Mouse (Mus musculus) midbrain, embryonic 13.5 days (tissue): ENCODE measurements at regions not wholly inside any gene's neighbourhood (a gene's known extent, or its start where the extent isn't known, plus 50 kb on each side); places are given as distances from the start of the nearest gene placed in this dataset.

Source experiments
- ATAC-seq: fragments of 200-750 bp; cut with Nextera tagmentation; 2 replicates; pipeline ENCODE4 v1.8.0; 2017; ENCODE audit warnings: mild to moderate bottlenecking, moderate TSS enrichment, moderate library complexity
- H3K27ac ChIP-seq: fragments of 300-500 bp; sonication (generic); 2 replicates; pipeline ENCODE4 v1.5.1; 2015; ENCODE audit warnings: inconsistent platforms, mild to moderate bottlenecking, moderate library complexity
- H3K27me3 ChIP-seq: fragments of 300-500 bp; sonication (generic); 2 replicates; pipeline ENCODE4 v1.6.1; 2015; ENCODE audit warnings: mild to moderate bottlenecking, inconsistent platforms
- H3K36me3 ChIP-seq: fragments of 300-500 bp; sonication (generic); 2 replicates; pipeline ENCODE4 v1.6.1; 2015; ENCODE audit warnings: mild to moderate bottlenecking, inconsistent platforms
- H3K4me1 ChIP-seq: fragments of 300-500 bp; sonication (generic); replicated peaks from 2 replicates; pipeline ENCODE4 v1.6.1; 2015; ENCODE audit warnings: inconsistent platforms
- H3K4me2 ChIP-seq: fragments of 300-500 bp; sonication (generic); replicated peaks from 2 replicates; pipeline ENCODE4 v1.6.1; 2015; ENCODE audit warnings: moderate library complexity, mild to moderate bottlenecking, inconsistent platforms
- H3K4me3 ChIP-seq: fragments of 300-500 bp; sonication (generic); replicated peaks from 2 replicates; pipeline ENCODE4 v1.5.1; 2015; ENCODE audit warnings: mild to moderate bottlenecking, inconsistent platforms
- H3K9ac ChIP-seq: fragments of 300-500 bp; sonication (generic); replicated peaks from 2 replicates; pipeline ENCODE4 v1.6.1; 2015; ENCODE audit warnings: mild to moderate bottlenecking, inconsistent platforms
- H3K9me3 ChIP-seq: fragments of 300-500 bp; sonication (generic); 2 replicates; pipeline ENCODE4 v1.6.1; 2016; ENCODE audit warnings: mild to moderate bottlenecking, inconsistent platforms
- WGBS: fragments of 180-500 bp; shearing (Covaris S2); methylation state at CpG from one replicate; pipeline ENCODE4 v1.1.7; 2015; 5-methylcytosine and 5-hydroxymethylcytosine counted together

- Histone ChIP-seq H3K36me3 (no peaks in the 10 kb centered on the region), H3K4me3 (no peak overlapping the region), H3K27me3 (0 out of 2 replicates have a peak, but pooled peaks cover 7% of the 10 kb centered on the region), H3K9ac (no peak overlapping the region), H3K4me2 (no peak overlapping the region), H3K27ac (no peak overlapping the region), H3K4me1 (peaks cover 7% of the 10 kb centered on the region), H3K9me3 (no peaks in the 10 kb centered on the region)
- WGBS: 48% methylated on average over 2 of the region's 2 CpGs
- no peak for ATAC-seq
Measured at GRCm38 (mm10) chr13:102393662-102393970, 299.7 kb upstream of the Cd180 start.

GRCm38 (mm10) chr13:102394057-102394456, 299.3 kb upstream of the Cd180 start:
- H3K4me3 ChIP-seq: no peak overlapping the region
- H3K4me2 ChIP-seq: no peak overlapping the region
- no peak overlapping the region for H3K9ac ChIP-seq
- H3K4me1 ChIP-seq: peaks cover 7% of the 10 kb centered on the region
- no peaks in the 10 kb centered on the region for H3K36me3 ChIP-seq
- H3K9me3 ChIP-seq: no peaks in the 10 kb centered on the region
- H3K27ac ChIP-seq: no peak overlapping the region
- 0 out of 2 replicates have a peak, but pooled peaks cover 7% of the 10 kb centered on the region for H3K27me3 ChIP-seq
- WGBS: 94% methylated on average over 3 of the region's 3 CpGs
- ATAC-seq: no peak

GRCm38 (mm10) chr13:102397411-102397810, 295.9 kb upstream of the Cd180 start:
- Histone ChIP-seq H3K27ac (no peak overlapping the region), H3K36me3 (no peaks in the 10 kb centered on the region), H3K4me2 (no peak overlapping the region), H3K27me3 (0 out of 2 replicates have a peak, but pooled peaks cover 7% of the 10 kb centered on the region), H3K4me1 (peaks cover 7% of the 10 kb centered on the region), H3K9ac (no peak overlapping the region), H3K9me3 (no peaks in the 10 kb centered on the region), H3K4me3 (no peak overlapping the region)
- 92% methylated on average over 4 of the region's 4 CpGs for WGBS
- ATAC-seq: no peak

- Histone ChIP-seq H3K36me3 (no peaks in the 10 kb centered on the region), H3K4me2 (no peak overlapping the region), H3K4me3 (no peak overlapping the region), H3K4me1 (no peaks in the 10 kb centered on the region), H3K9me3 (no peaks in the 10 kb centered on the region), H3K9ac (no peak overlapping the region), H3K27me3 (no peaks in the 10 kb centered on the region), H3K27ac (no peak overlapping the region)
- ATAC-seq: no peak
- WGBS: 92% methylated on average over 4 of the region's 4 CpGs
Measured at GRCm38 (mm10) chr13:102411840-102412239, 281.5 kb upstream of the Cd180 start.

- no peak overlapping the region for H3K4me2 ChIP-seq
- no peak overlapping the region for H3K27ac ChIP-seq
- no peaks in the 10 kb centered on the region for H3K4me1 ChIP-seq
- H3K9me3 ChIP-seq: no peaks in the 10 kb centered on the region
- H3K36me3 ChIP-seq: no peaks in the 10 kb centered on the region
- no peaks in the 10 kb centered on the region for H3K27me3 ChIP-seq
- no peak overlapping the region for H3K9ac ChIP-seq
- WGBS: 84% methylated on average over 3 of the region's 3 CpGs
- H3K4me3 ChIP-seq: no peak overlapping the region
- ATAC-seq: no peak
Measured at GRCm38 (mm10) chr13:102434372-102434954, 258.9 kb upstream of the Cd180 start.

GRCm38 (mm10) chr13:102442676-102443075, 250.7 kb upstream of the Cd180 start:
- no peak overlapping the region for H3K27ac ChIP-seq
- H3K27me3 ChIP-seq: peaks cover 16% of the 10 kb centered on the region
- 80% methylated on average over 2 of the region's 2 CpGs for WGBS
- no peaks in the 10 kb centered on the region for H3K36me3 ChIP-seq
- no peaks in the 10 kb centered on the region for H3K9me3 ChIP-seq
- ATAC-seq: no peak
- H3K4me1 ChIP-seq: no peaks in the 10 kb centered on the region
- H3K4me3 ChIP-seq: no peak overlapping the region
- H3K9ac ChIP-seq: no peak overlapping the region
- H3K4me2 ChIP-seq: no peak overlapping the region

GRCm38 (mm10) chr13:102447310-102447709, 246.0 kb upstream of the Cd180 start:
- Histone ChIP-seq H3K27me3 (peaks cover 40% of the 10 kb centered on the region), H3K4me2 (no peak overlapping the region), H3K9me3 (no peaks in the 10 kb centered on the region), H3K9ac (no peak overlapping the region), H3K36me3 (no peaks in the 10 kb centered on the region), H3K27ac (no peak overlapping the region), H3K4me1 (peaks cover 13% of the 10 kb centered on the region), H3K4me3 (no peak overlapping the region)
- WGBS: 86% methylated on average over 5 of the region's 5 CpGs
- ATAC-seq: no peak

GRCm38 (mm10) chr13:102449416-102450121, 243.8 kb upstream of the Cd180 start:
- Histone ChIP-seq H3K9ac (no peak overlapping the region), H3K36me3 (no peaks in the 10 kb centered on the region), H3K4me3 (no peak overlapping the region), H3K27ac (no peak overlapping the region), H3K9me3 (no peaks in the 10 kb centered on the region), H3K4me2 (peak overlapping the region; percentile 27), H3K27me3 (peaks cover 57% of the 10 kb centered on the region), H3K4me1 (peaks cover 13% of the 10 kb centered on the region)
- WGBS: 4% methylated on average over 8 of the region's 8 CpGs
- ATAC-seq: peak; percentile 37; the same call in 1 of the 2 replicates

GRCm38 (mm10) chr13:102451176-102451575, 242.2 kb upstream of the Cd180 start:
- ATAC-seq: no peak
- Histone ChIP-seq H3K27ac (no peak overlapping the region), H3K4me1 (peaks cover 13% of the 10 kb centered on the region), H3K9ac (no peak overlapping the region), H3K36me3 (no peaks in the 10 kb centered on the region), H3K4me3 (no peak overlapping the region), H3K9me3 (no peaks in the 10 kb centered on the region), H3K27me3 (peaks cover 61% of the 10 kb centered on the region), H3K4me2 (no peak overlapping the region)
- 79% methylated on average over 7 of the region's 7 CpGs for WGBS

GRCm38 (mm10) chr13:102458711-102459110, 234.6 kb upstream of the Cd180 start:
- Histone ChIP-seq H3K36me3 (no peaks in the 10 kb centered on the region), H3K4me1 (no peaks in the 10 kb centered on the region), H3K27ac (no peak overlapping the region), H3K27me3 (peaks cover 26% of the 10 kb centered on the region), H3K4me2 (no peak overlapping the region), H3K9ac (no peak overlapping the region), H3K4me3 (no peak overlapping the region), H3K9me3 (no peaks in the 10 kb centered on the region)
- 18% methylated on average over 2 of the region's 2 CpGs for WGBS
- no peak for ATAC-seq

GRCm38 (mm10) chr13:102463993-102464392, 229.4 kb upstream of the Cd180 start:
- H3K4me3 ChIP-seq: no peak overlapping the region
- H3K27ac ChIP-seq: no peak overlapping the region
- H3K9me3 ChIP-seq: no peaks in the 10 kb centered on the region
- H3K9ac ChIP-seq: no peak overlapping the region
- ATAC-seq: no peak
- no peaks in the 10 kb centered on the region for H3K27me3 ChIP-seq
- 89% methylated on average over 2 of the region's 2 CpGs for WGBS
- no peaks in the 10 kb centered on the region for H3K4me1 ChIP-seq
- no peak overlapping the region for H3K4me2 ChIP-seq
- H3K36me3 ChIP-seq: no peaks in the 10 kb centered on the region

GRCm38 (mm10) chr13:102481906-102482305, 211.5 kb upstream of the Cd180 start:
- Histone ChIP-seq H3K9ac (no peak overlapping the region), H3K9me3 (no peaks in the 10 kb centered on the region), H3K4me1 (no peaks in the 10 kb centered on the region), H3K27ac (no peak overlapping the region), H3K36me3 (no peaks in the 10 kb centered on the region), H3K4me2 (no peak overlapping the region), H3K4me3 (no peak overlapping the region), H3K27me3 (no peaks in the 10 kb centered on the region)
- 89% methylated on average over 3 of the region's 3 CpGs for WGBS
- no peak for ATAC-seq

- Histone ChIP-seq H3K9me3 (no peaks in the 10 kb centered on the region), H3K4me3 (no peak overlapping the region), H3K36me3 (no peaks in the 10 kb centered on the region), H3K27ac (no peak overlapping the region), H3K27me3 (no peaks in the 10 kb centered on the region), H3K9ac (no peak overlapping the region), H3K4me2 (no peak overlapping the region), H3K4me1 (no peaks in the 10 kb centered on the region)
- no peak for ATAC-seq
- 93% methylated on average over 3 of the region's 3 CpGs for WGBS
Measured at GRCm38 (mm10) chr13:102482451-102482850, 210.9 kb upstream of the Cd180 start.
